Mouse (Mus musculus): ENCODE data around the gene Slc8b1. TPM values are rescaled to one million over a fixed set of nuclear protein-coding genes. Genes with fewer than 3 reads are reported as not detected.

Slc8b1 gene
- polyA plus RNA-seq (2015; fragmentation: Nextera tagmentation; extraction: Ambion mirVana): 9.4 and 11.8 TPM in 2 replicates

GRCm38 (mm10) chr5:120510982-120511642 lies at the start of gene Slc8b1:
Slc8b1 (plus strand) TSS chr5:120511168.

GRCm38 (mm10) chr5:120472770-120473169 lies 38.2 kb upstream of the Slc8b1 start, which contains the start of gene Sdsl:
Sdsl (minus strand) TSS chr5:120472810.

GRCm38 (mm10) chr5:120476296-120476695 lies 34.7 kb upstream of the Slc8b1 start, which contains the start of gene Sds:
Sds (plus strand) TSS chr5:120476526.

GRCm38 (mm10) chr5:120503144-120503795 lies 7.7 kb upstream of the Slc8b1 start, which contains the start of gene Plbd2:
Plbd2 (minus strand) TSS chr5:120503625.

Other genes starting within 250 kb of the Slc8b1 start
- not detected in 2 replicates for gene Lhx5, start 79.5 kb upstream of the Slc8b1 start, polyA plus RNA-seq (2015; fragmentation: Nextera tagmentation; extraction: Ambion mirVana)
- gene Sdsl, start 38.4 kb upstream of the Slc8b1 start, polyA plus RNA-seq (2015; fragmentation: Nextera tagmentation; extraction: Ambion mirVana): 4.7 and 7.2 TPM in 2 replicates
- not detected in 2 replicates for gene Sds, start 34.6 kb upstream of the Slc8b1 start, polyA plus RNA-seq (2015; fragmentation: Nextera tagmentation; extraction: Ambion mirVana)
- 51.6 and 53.6 TPM in 2 replicates for gene Plbd2, start 7.5 kb upstream of the Slc8b1 start, polyA plus RNA-seq (2015; fragmentation: Nextera tagmentation; extraction: Ambion mirVana)
- 13.3 and 15.5 TPM in 2 replicates for gene Tpcn1, start 77.5 kb downstream of the Slc8b1 start, polyA plus RNA-seq (2015; fragmentation: Nextera tagmentation; extraction: Ambion mirVana)
- 0.37 and 0.40 TPM in 2 replicates for gene Iqcd, start 77.8 kb downstream of the Slc8b1 start, polyA plus RNA-seq (2015; fragmentation: Nextera tagmentation; extraction: Ambion mirVana)
- 6.8 and 9.0 TPM in 2 replicates for gene Rita1, start 101.4 kb downstream of the Slc8b1 start, polyA plus RNA-seq (2015; fragmentation: Nextera tagmentation; extraction: Ambion mirVana)
- gene Ddx54, start 101.6 kb downstream of the Slc8b1 start, polyA plus RNA-seq (2015; fragmentation: Nextera tagmentation; extraction: Ambion mirVana): 24.8 and 25.5 TPM in 2 replicates
- gene Cfap73, start 123.1 kb downstream of the Slc8b1 start, polyA plus RNA-seq (2015; fragmentation: Nextera tagmentation; extraction: Ambion mirVana): not detected in 2 replicates
- gene Rasal1, start 137.6 kb downstream of the Slc8b1 start, polyA plus RNA-seq (2015; fragmentation: Nextera tagmentation; extraction: Ambion mirVana): not detected in 2 replicates
- 1.7 and 1.9 TPM in 2 replicates for gene Dtx1, start 200.8 kb downstream of the Slc8b1 start, polyA plus RNA-seq (2015; fragmentation: Nextera tagmentation; extraction: Ambion mirVana)
- gene Oas2, start 238.7 kb downstream of the Slc8b1 start, polyA plus RNA-seq (2015; fragmentation: Nextera tagmentation; extraction: Ambion mirVana): 1.0 and 1.1 TPM in 2 replicates

Measured in urinary bladder, postnatal 0 days (tissue).